22 mouse cellular contexts compared by ENCODE assay signal in genomic region chr8:11513247-11513646, GRCm38 (mm10). TPM values are rescaled to one million over a fixed set of nuclear protein-coding genes. Genes with fewer than 3 reads are reported as not detected.
DNase-seq lines count a peak whose midpoint lies in the region; ATAC-seq and TF ChIP-seq lines count a peak whose summit lies in the region.
"Had no signal": no experiment of that assay in that cellular context is flagged by ENCODE, and none has a peak within 500 bp of the region (broad histone marks: within the 10 kb centered on the region; RNA-seq: fewer than 3 reads in every experiment).

No protein-coding gene starts in this region.

- H3K4me1 ChIP-seq in E14TG2a.4 (replicated peaks; ENCODE audit: low read depth, low read length) (peaks cover 60% of the 10 kb centered on the region), G1E (ENCODE audit: insufficient read depth, low read depth, low read length) (peaks cover 76% of the 10 kb centered on the region)
- H3K4me1 ChIP-seq in liver, embryonic 14.5 days (replicated peaks; ENCODE audit: control insufficient read depth in 2 of 2, insufficient read depth in 2 of 2, low read length in 1 of 2): peaks cover 8 to 18% of the 10 kb centered on the region in 2 experiments; a peak in 3 of 4 replicates
- peaks cover 4% of the 10 kb centered on the region; the same call in 1 of the 2 replicates for H3K4me1 ChIP-seq in lung, adult 2 months (ENCODE audit: control insufficient read depth, insufficient read depth, low read length)
- H3K4me1 ChIP-seq: embryonic facial prominence, embryonic 10.5 days; forebrain, embryonic 10.5 days; hindbrain, embryonic 15.5 days had no signal

- WGBS in liver, embryonic 14.5 days (ENCODE audit: insufficient replicate concordance): 39% methylated on average over 5 of the region's 5 CpGs
- WGBS in lung, adult 2 months: 88% methylated on average over 5 of the region's 5 CpGs

- H3K4me2 ChIP-seq in liver, embryonic 14.5 days (ENCODE audit: low read depth): peak overlapping the region; percentile 38
- H3K4me2 ChIP-seq: heart, embryonic 11.5 days; heart, embryonic 15.5 days; hindbrain, embryonic 15.5 days had no signal

- peak; percentile 85 for DNase-seq in G1E (ENCODE audit: low spot score)
- DNase-seq in c-Kit-positive CD71-positive TER-119-positive erythroid progenitor cells, embryonic 14.5 days (ENCODE audit: low spot score): peak; percentile 19
- DNase-seq in liver, embryonic 14.5 days (ENCODE audit: low read depth in 3 of 3, low spot score in 3 of 3): peak in 1 of 3 experiments; percentile 69
- no peak for DNase-seq in kidney, adult 18-20 months
- DNase-seq in heart, postnatal 4 days: no peak
- no peak for DNase-seq in lung, adult 2 months
- DNase-seq: adrenal gland, postnatal 10 days; cerebellum, adult 18-20 months; cerebellum, postnatal 10 days; gastrocnemius, postnatal 14 days; heart, adult 2 months; heart, postnatal 14 days had no signal

- no peak for TF ChIP-seq CTCF in E14TG2a.4 (conservative IDR thresholded peaks at IDR 0.05; ENCODE audit: low read length)
- TF ChIP-seq CTCF in G1E (IDR thresholded peaks at IDR 0.05; ENCODE audit: low read depth, low read length): no peak
- TF ChIP-seq CTCF in liver, embryonic 14.5 days (IDR thresholded peaks at IDR 0.05; ENCODE audit: low read depth): no peak
- no peak for TF ChIP-seq CTCF in lung, adult 2 months (IDR thresholded peaks at IDR 0.05; ENCODE audit: insufficient read depth, low read length)

- no peak for TF ChIP-seq POLR2A in lung, adult 2 months (IDR thresholded peaks at IDR 0.05; ENCODE audit: borderline replicate concordance, extremely low read depth, low read depth, low read length)

- H3K36me3 ChIP-seq in E14TG2a.4 (ENCODE audit: insufficient read depth, low read length): peaks cover 99% of the 10 kb centered on the region
- H3K36me3 ChIP-seq in G1E (replicated peaks): peaks cover 98% of the 10 kb centered on the region
- peaks cover 26% of the 10 kb centered on the region for H3K36me3 ChIP-seq in liver, embryonic 14.5 days (replicated peaks; ENCODE audit: control insufficient read depth, insufficient read depth, low read depth)

- H3K4me3 ChIP-seq in E14TG2a.4 (replicated peaks; ENCODE audit: low read length) (0 out of 2 replicates have a peak overlapping the region, but pooled peaks have one; percentile 10), G1E (ENCODE audit: low read depth, low read length) (peak overlapping the region; percentile 68; the same call in 1 of the 2 replicates)
- no peak overlapping the region for H3K4me3 ChIP-seq in liver, embryonic 14.5 days (ENCODE audit: insufficient read depth in 1 of 2, low read depth in 2 of 2, low read length in 2 of 2)
- no peak overlapping the region for H3K4me3 ChIP-seq in lung, adult 2 months (replicated peaks; ENCODE audit: extremely low read depth, low read depth, low read length)
- H3K4me3 ChIP-seq: embryonic facial prominence, embryonic 10.5 days; erythroblast, embryonic 14.5 days; forebrain, embryonic 10.5 days; heart, adult 2 months; heart, embryonic 15.5 days; hindbrain, embryonic 15.5 days had no signal

- peak; percentile 87 for ATAC-seq in G1E (ENCODE audit: extremely low read depth, insufficient number of reproducible peaks, low FRiP score, poor library complexity, severe bottlenecking)
- ATAC-seq in liver, embryonic 14.5 days (ENCODE audit: insufficient read depth): peak; percentile 58
- ATAC-seq: forebrain, embryonic 16.5 days; intestine, embryonic 16.5 days had no signal

- no peak for TF ChIP-seq EP300 in liver, embryonic 14.5 days (IDR thresholded peaks at IDR 0.05; ENCODE audit: low read depth)

- H3K9me3 ChIP-seq in E14TG2a.4 (ENCODE audit: low read length) (no peaks in the 10 kb centered on the region), G1E (replicated peaks) (no peaks in the 10 kb centered on the region)
- H3K9me3 ChIP-seq in liver, embryonic 14.5 days (ENCODE audit: control insufficient read depth, low read length): no peaks in the 10 kb centered on the region
- H3K9me3 ChIP-seq: embryonic facial prominence, embryonic 10.5 days; forebrain, embryonic 10.5 days; heart, embryonic 15.5 days; hindbrain, embryonic 15.5 days had no signal

- peak overlapping the region; percentile 13; the same call in 1 of the 2 replicates for H3K9ac ChIP-seq in liver, embryonic 14.5 days (replicated peaks)
- H3K9ac ChIP-seq: heart, embryonic 15.5 days; hindbrain, embryonic 15.5 days had no signal

- no peaks in the 10 kb centered on the region for H3K27me3 ChIP-seq in E14TG2a.4 (ENCODE audit: insufficient read depth, low read length)
- H3K27me3 ChIP-seq in G1E (ENCODE audit: insufficient read depth, low read length): no peaks in the 10 kb centered on the region
- no peaks in the 10 kb centered on the region for H3K27me3 ChIP-seq in liver, embryonic 14.5 days (ENCODE audit: control insufficient read depth, insufficient read depth, low read length)
- H3K27me3 ChIP-seq: CH12.LX; heart, embryonic 15.5 days; hindbrain, embryonic 15.5 days had no signal

- H3K27ac ChIP-seq in liver, embryonic 14.5 days: peak overlapping the region; percentile 66
- H3K27ac ChIP-seq: embryonic facial prominence, embryonic 10.5 days; forebrain, embryonic 10.5 days; heart, adult 2 months; heart, embryonic 15.5 days; hindbrain, embryonic 15.5 days had no signal

RNA-seq across cellular contexts. Expression of gene Naxd, which starts 15.9 kb away (rescaled TPM):
- total RNA-seq in G1E (2014; fragmentation: Nextera tagmentation) (63.0 and 78.6 TPM in 2 replicates), G1E (2017) (56.3 and 65.8 TPM in 2 replicates)
- polyA plus RNA-seq in G1E (2012): 38.2 and 46.5 TPM in 2 replicates
- polyA plus RNA-seq in liver, embryonic 14.5 days (2012; rRNA removed): 26.9 and 29.8 TPM in 2 replicates
- polyA plus RNA-seq in liver, embryonic 14.5 days (2014; fragmentation: Nextera tagmentation; extraction: Ambion mirVana): 31.9 and 33.0 TPM in 2 replicates
- total RNA-seq in heart, postnatal 4 days (2021): 10 to 100 TPM; 37.1 to 39.1 TPM
- 142 and 150 TPM in 2 replicates for polyA plus RNA-seq in lung, adult 2 months (2012; rRNA removed)

RNA-seq across cellular contexts. Expression of gene Rab20, which starts 34.7 kb away (rescaled TPM):
- total RNA-seq in G1E (2014; fragmentation: Nextera tagmentation) (not detected in 2 replicates), G1E (2017) (not detected in 2 replicates)
- polyA plus RNA-seq in G1E (2012): not detected in 2 replicates
- polyA plus RNA-seq in liver, embryonic 14.5 days (2012; rRNA removed): 2.7 and 2.8 TPM in 2 replicates
- 2.9 and 3.1 TPM in 2 replicates for polyA plus RNA-seq in liver, embryonic 14.5 days (2014; fragmentation: Nextera tagmentation; extraction: Ambion mirVana)
- 10 to 100 TPM; 31.3 to 33.6 TPM for total RNA-seq in heart, postnatal 4 days (2021)
- 17.3 and 19.5 TPM in 2 replicates for polyA plus RNA-seq in lung, adult 2 months (2012; rRNA removed)

RNA-seq across cellular contexts. Expression of gene Cars2, which starts 37.3 kb away (rescaled TPM):
- 25.7 and 31.8 TPM in 2 replicates for total RNA-seq in G1E (2014; fragmentation: Nextera tagmentation)
- 47.4 and 57.9 TPM in 2 replicates for total RNA-seq in G1E (2017)
- 34.7 and 53.4 TPM in 2 replicates for polyA plus RNA-seq in G1E (2012)
- 18.2 and 18.8 TPM in 2 replicates for polyA plus RNA-seq in liver, embryonic 14.5 days (2012; rRNA removed)
- polyA plus RNA-seq in liver, embryonic 14.5 days (2014; fragmentation: Nextera tagmentation; extraction: Ambion mirVana): 15.4 and 15.5 TPM in 2 replicates
- 10 to 100 TPM; 31.9 to 36.3 TPM for total RNA-seq in heart, postnatal 4 days (2021)
- 38.8 and 48.4 TPM in 2 replicates for polyA plus RNA-seq in lung, adult 2 months (2012; rRNA removed)

RNA-seq across cellular contexts. Expression of gene Ing1, which starts 42.1 kb away (rescaled TPM):
- total RNA-seq in G1E (2014; fragmentation: Nextera tagmentation) (29.7 and 32.2 TPM in 2 replicates), G1E (2017) (43.6 and 45.2 TPM in 2 replicates)
- polyA plus RNA-seq in G1E (2012): 61.5 and 62.6 TPM in 2 replicates
- 9.3 and 15.6 TPM in 2 replicates for polyA plus RNA-seq in liver, embryonic 14.5 days (2012; rRNA removed)
- 13.2 and 14.2 TPM in 2 replicates for polyA plus RNA-seq in liver, embryonic 14.5 days (2014; fragmentation: Nextera tagmentation; extraction: Ambion mirVana)
- 10 to 100 TPM; 34.7 to 38.1 TPM for total RNA-seq in heart, postnatal 4 days (2021)
- 18.5 and 21.5 TPM in 2 replicates for polyA plus RNA-seq in lung, adult 2 months (2012; rRNA removed)

Comparison
In these comparisons a context has a peak if more than half of its experiments do, and no peak if none do; other contexts are left out.
1. H3K4me3 ChIP-seq: peak in E14TG2a.4 (single experiment) and G1E (single experiment); none in liver, embryonic 14.5 days (0 of 2) and lung, adult 2 months (single experiment).
2. DNase-seq: peak in G1E (single experiment) and c-Kit-positive CD71-positive TER-119-positive erythroid progenitor cells, embryonic 14.5 days (single experiment); none in kidney, adult 18-20 months (single experiment), heart, postnatal 4 days (single experiment) and lung, adult 2 months (single experiment).